Mouse (Mus musculus): ENCODE results near the gene Wdr20. TPM values are rescaled to one million over a fixed set of nuclear protein-coding genes. Genes with fewer than 3 reads are reported as not detected.
A peak's percentile ranks its signal among the peaks of the same experiment; 100 is the strongest.

Gene Wdr20
- total RNA-seq, 2 experiments from 2014 or later, result 42.9 to 49.5 TPM

GRCm38 (mm10) chr12:110850010-110850928, 112.5 kb downstream of the Wdr20 start, which contains the start of gene Zfp839:
TSS of gene Zfp839 (plus strand) at chr12:110850253.
- peak; percentile 91 to 92 for DNase-seq (ENCODE audit: low spot score in 2 of 2)

GRCm38 (mm10) chr12:110850929-110851256, 113.1 kb downstream of the Wdr20 start:
- no peak for DNase-seq (ENCODE audit: low spot score in 2 of 2)

- no peak for DNase-seq (ENCODE audit: low spot score in 2 of 2)
These were observed 113.7 kb downstream of the Wdr20 start for GRCm38 (mm10) chr12:110851414-110851813.

- DNase-seq (ENCODE audit: low spot score in 2 of 2), result no peak
These were observed 114.2 kb downstream of the Wdr20 start for GRCm38 (mm10) chr12:110851923-110852322.

Other genes with a start within 250 kb of the Wdr20 start
- gene Dync1h1, start 136.5 kb upstream of the Wdr20 start, total RNA-seq (2021), result 100 to 1,000 TPM; 122 to 124 TPM
- not detected for gene 1700001K19Rik, start 55.3 kb upstream of the Wdr20 start, total RNA-seq (2021)
- gene Hsp90aa1, start 35.2 kb upstream of the Wdr20 start, total RNA-seq (2021), result 1,000 to 10,000 TPM; 1,046 to 1,696 TPM
- 1 to 10 TPM in 1 of 2 experiments, under 1 TPM in 1; 0.86 to 1.2 TPM for gene Mok, start 103.0 kb downstream of the Wdr20 start, total RNA-seq (2021)
- gene Zfp839, start 112.3 kb downstream of the Wdr20 start, total RNA-seq (2021), result 10 to 100 TPM; 12.6 to 13.4 TPM
- 10 to 100 TPM; 36.2 to 40.4 TPM for gene Cinp, start 151.2 kb downstream of the Wdr20 start, total RNA-seq (2021)
- gene Tecpr2, start 151.3 kb downstream of the Wdr20 start, total RNA-seq (2021), result 10 to 100 TPM in 1 of 2 experiments, 1 to 10 TPM in 1; 8.1 to 11.2 TPM
- gene Ankrd9, start 241.1 kb downstream of the Wdr20 start, total RNA-seq (2021), result 10 to 100 TPM; 29.7 to 39.8 TPM